Mouse (Mus musculus) C2C12 (cell line): Measurements from ENCODE around the gene Trrap.

Experiments used
- CEBPB ChIP-seq: IDR thresholded peaks from one replicate; pipeline ENCODE4 v1.6.1; 2011; ENCODE audit warnings: low read depth, mild to moderate bottlenecking, control low read depth, moderate library complexity
- CTCF ChIP-seq: IDR thresholded peaks from one replicate; pipeline ENCODE4 v1.5.1; 2011; ENCODE audit not compliant: control insufficient read depth, insufficient read depth, insufficient read length
- USF1 ChIP-seq: IDR thresholded peaks from one replicate; pipeline ENCODE4 v1.6.1; 2011; ENCODE audit warnings: low read depth, mild to moderate bottlenecking, control low read depth, moderate library complexity

DNA sequence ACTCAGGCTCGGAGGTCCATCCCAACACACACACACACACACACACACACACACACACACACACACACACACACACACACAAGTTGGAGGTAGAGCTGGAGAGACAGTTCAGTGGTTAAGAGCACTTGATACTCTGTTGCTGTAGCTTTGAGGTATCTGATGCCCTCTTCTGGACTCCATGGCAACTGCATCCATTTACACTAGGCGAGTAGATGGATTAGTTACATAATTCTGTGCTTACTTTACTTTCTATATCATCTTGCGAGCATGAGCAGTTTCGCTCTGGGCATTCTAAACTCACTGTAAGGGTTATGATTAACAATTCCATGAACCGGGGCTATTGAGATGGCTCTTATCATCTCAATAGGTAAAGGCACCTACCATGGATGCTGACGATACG lies 14.5 kb upstream of the Trrap start:
- TF ChIP-seq CTCF (peak; percentile 16), CEBPB (no peak), USF1 (no peak)
